Mouse (Mus musculus): ENCODE data around the gene Krtap10-10.

DNA sequence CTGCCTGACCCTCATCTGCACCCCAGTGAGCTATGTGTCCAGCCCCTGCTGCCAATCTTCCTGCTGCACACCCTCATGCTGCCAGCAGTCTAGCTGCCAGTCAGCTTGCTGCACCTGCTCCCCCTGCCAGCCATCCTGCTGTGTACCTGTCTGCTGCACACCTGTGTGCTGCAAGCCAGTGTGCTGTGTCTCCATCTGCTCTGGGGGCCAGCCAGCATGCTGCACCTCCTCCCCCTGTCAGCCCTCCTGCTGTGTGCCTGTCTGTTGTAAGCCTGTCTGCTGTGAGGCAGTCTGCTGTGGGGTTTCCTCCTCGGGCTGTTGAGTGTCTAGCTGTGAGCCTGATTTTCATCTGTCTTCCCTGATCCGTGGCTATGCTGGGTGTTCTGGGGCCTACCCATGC lies 11.2 kb downstream of the Krtap10-10 start:
- TF ChIP-seq CTCF (IDR thresholded peaks at IDR 0.05; ENCODE audit: low read depth, low read length) (no peak), POLR2AphosphoS5 (IDR thresholded peaks at IDR 0.05; ENCODE audit: insufficient replicate concordance, low read depth, low read length) (no peak), TAL1 (conservative IDR thresholded peaks at IDR 0.05; ENCODE audit: low read depth, low read length) (no peak), GATA1 (IDR thresholded peaks at IDR 0.05; ENCODE audit: borderline replicate concordance, low read length) (no peak)

All from G1E (cell line).